Mouse (Mus musculus) MEL (cell line): ENCODE results near the gene Med12l. TPM values are rescaled to one million over a fixed set of nuclear protein-coding genes. Genes with fewer than 3 reads are reported as not detected.

Experiments
- DNase-seq: peaks from one replicate; pipeline ENCODE4 v3.0.0; 2011; ENCODE audit warnings: low read depth, low spot score
- H3K27ac ChIP-seq: 2 replicates; pipeline ENCODE4 v1.5.1; 2012; ENCODE audit warnings: low read depth, mild to moderate bottlenecking, control low read depth, low read length, moderate library complexity; ENCODE audit not compliant: control insufficient read depth
- H3K27me3 ChIP-seq, 2 experiments: fragments of 150-350 bp in 1 of 2; sonication (generic) in 1 of 2; 2 replicates each; pipeline ENCODE4 v1.6.1; 2012; ENCODE audit warnings: low read length in 2 of 2, mild to moderate bottlenecking in 2 of 2, improper control_type of control experiment in 1 of 2, moderate library complexity in 1 of 2; ENCODE audit not compliant: insufficient read depth in 2 of 2, control insufficient read depth in 1 of 2
- H3K36me3 ChIP-seq, 2 experiments: 2 replicates each; pipeline ENCODE4 v1.6.1; 2012 to 2014; ENCODE audit warnings: low read length in 2 of 2, improper control_type of control experiment in 1 of 2, inconsistent platforms in 1 of 2, mild to moderate bottlenecking in 1 of 2; ENCODE audit not compliant: insufficient read depth in 2 of 2, control insufficient read depth in 1 of 2
- H3K4me1 ChIP-seq, 2 experiments: fragments of 150-350 bp in 1 of 2; sonication (generic) in 1 of 2; 2 replicates each; pipeline ENCODE4 v1.6.1; 2012; ENCODE audit warnings: low read length in 2 of 2, improper control_type of control experiment in 1 of 2, mild to moderate bottlenecking in 1 of 2; ENCODE audit not compliant: insufficient read depth in 2 of 2, control insufficient read depth in 1 of 2
- H3K4me3 ChIP-seq, 2 experiments: fragments of 150-350 bp in 1 of 2; sonication (generic) in 1 of 2; 2 replicates each; pipeline ENCODE4 v1.5.1; 2012; ENCODE audit warnings: low read depth in 2 of 2, low read length in 2 of 2, mild to moderate bottlenecking in 2 of 2, moderate library complexity in 2 of 2, control low read depth in 1 of 2, improper control_type of control experiment in 1 of 2; ENCODE audit not compliant: control insufficient read depth in 1 of 2, insufficient read depth in 1 of 2
- H3K79me2 ChIP-seq: 2 replicates; pipeline ENCODE4 v1.6.1; 2012; ENCODE audit warnings: mild to moderate bottlenecking, low read length, moderate library complexity; ENCODE audit not compliant: control insufficient read depth, poor library complexity, insufficient read depth
- H3K9ac ChIP-seq: 2 replicates; pipeline ENCODE4 v1.6.1; 2012; ENCODE audit warnings: low read depth, mild to moderate bottlenecking, control low read depth, low read length, moderate library complexity; ENCODE audit not compliant: control insufficient read depth, poor library complexity, severe bottlenecking
- H3K9me3 ChIP-seq: fragments of 150-350 bp; sonication (generic); replicated peaks from 2 replicates; pipeline ENCODE4 v1.6.1; 2012; ENCODE audit warnings: mild to moderate bottlenecking, low read length, improper control_type of control experiment, moderate library complexity; ENCODE audit not compliant: insufficient read depth
- BHLHE40 ChIP-seq: IDR thresholded peaks from 2 replicates; pipeline ENCODE4 v1.6.1; 2012; ENCODE audit warnings: low read depth, mild to moderate bottlenecking, inconsistent platforms, low read length, improper control_type of control experiment, borderline replicate concordance
- CHD1 ChIP-seq: IDR thresholded peaks from 2 replicates; pipeline ENCODE4 v1.6.1; 2012; ENCODE audit warnings: low read depth, mild to moderate bottlenecking, inconsistent platforms, low read length, improper control_type of control experiment
- EP300 ChIP-seq, 2 experiments: IDR thresholded peaks; 2 replicates each; pipeline ENCODE4 v1.6.1; 2011; ENCODE audit warnings: improper control_type of control experiment in 2 of 2, low read length in 2 of 2, low read depth in 1 of 2, mild to moderate bottlenecking in 1 of 2
- ETS1 ChIP-seq: IDR thresholded peaks from 2 replicates; pipeline ENCODE4 v1.6.1; 2012; ENCODE audit warnings: low read depth, mild to moderate bottlenecking, inconsistent platforms, low read length, improper control_type of control experiment, moderate library complexity
- GABPA ChIP-seq: IDR thresholded peaks from 2 replicates; pipeline ENCODE4 v1.6.1; 2012; ENCODE audit warnings: low read depth, mild to moderate bottlenecking, inconsistent platforms, low read length, improper control_type of control experiment, moderate library complexity
- GATA1 ChIP-seq: IDR thresholded peaks from 2 replicates; pipeline ENCODE4 v1.6.1; 2011; ENCODE audit warnings: low read depth, low read length, improper control_type of control experiment
- KAT2A ChIP-seq: conservative IDR thresholded peaks from 2 replicates; pipeline ENCODE4 v1.6.1; 2012; ENCODE audit warnings: low read depth, low read length, improper control_type of control experiment, inconsistent platforms
- MYC ChIP-seq: IDR thresholded peaks from 2 replicates; pipeline ENCODE4 v1.6.1; 2011; ENCODE audit warnings: low read depth, mild to moderate bottlenecking, low read length, improper control_type of control experiment, moderate library complexity
- RCOR1 ChIP-seq: IDR thresholded peaks from 2 replicates; pipeline ENCODE4 v1.6.1; 2012; ENCODE audit warnings: low read depth, mild to moderate bottlenecking, inconsistent platforms, low read length, improper control_type of control experiment
- SMC3 ChIP-seq: IDR thresholded peaks from 2 replicates; pipeline ENCODE4 v1.6.1; 2011; ENCODE audit warnings: low read depth, low read length, improper control_type of control experiment
- TAL1 ChIP-seq: IDR thresholded peaks from 2 replicates; pipeline ENCODE4 v1.6.1; 2012; ENCODE audit warnings: mild to moderate bottlenecking, inconsistent platforms, low read length, moderate library complexity, mixed read lengths
- TCF12 ChIP-seq: IDR thresholded peaks from 2 replicates; pipeline ENCODE4 v1.6.1; 2014; ENCODE audit warnings: low read depth, mild to moderate bottlenecking, inconsistent platforms, low read length, improper control_type of control experiment, moderate library complexity
- ZNF384 ChIP-seq: IDR thresholded peaks from 2 replicates; pipeline ENCODE4 v1.6.1; 2012; ENCODE audit warnings: low read depth, mild to moderate bottlenecking, inconsistent platforms, low read length, improper control_type of control experiment
- polyA plus RNA-seq, 2 experiments: library from polyadenylated mRNA; stranded (reverse) in 1 of 2; unstranded in 1 of 2; fragments of >175 nt in 1 of 2; fragments of >200 nt in 1 of 2; gene quantifications; 2 replicates each; pipeline versions ENCODE4 v1.2.1 to v1.2.4; 2012; ENCODE audit warnings: low replicate concordance in 2 of 2, low read depth in 1 of 2; ENCODE audit not compliant: insufficient read length in 2 of 2, insufficient read depth in 1 of 2, missing spikeins in 1 of 2
- total RNA-seq: library from RNA; depleted of rRNA; stranded (reverse); fragments of 300-350 nt; gene quantifications from 2 replicates; pipeline ENCODE4 v1.2.3, GENCODE M21; 2012

Med12l gene
- total and polyA plus RNA-seq, 3 experiments = 0.03 TPM; not detected in 2

- Histone ChIP-seq H3K4me3 (no peak overlapping the region), H3K9ac (no peak overlapping the region), H3K27ac (no peak overlapping the region), H3K9me3 (no peaks in the 10 kb centered on the region), H3K36me3 (no peaks in the 10 kb centered on the region), H3K4me1 (no peaks in the 10 kb centered on the region), H3K79me2 (no peaks in the 10 kb centered on the region), H3K27me3 (peaks cover 0 to 1% of the 10 kb centered on the region in 2 experiments; a peak in 2 of 4 replicates)
- no peak for TF ChIP-seq KAT2A
- TF ChIP-seq ZNF384 = no peak
- no peak for TF ChIP-seq RCOR1
- no peak for TF ChIP-seq TCF12
- no peak for TF ChIP-seq SMC3
- no peak for TF ChIP-seq TAL1
- TF ChIP-seq GABPA = no peak
- TF ChIP-seq EP300 (IDR thresholded peaks at IDR 0.05; ENCODE audit: low read depth in 1 of 2, low read length in 2 of 2) = no peak
- no peak for TF ChIP-seq GATA1
- no peak for DNase-seq
These were observed 28.2 kb upstream of the Med12l start for GRCm38 (mm10) chr3:58977413-58977812.

DNA sequence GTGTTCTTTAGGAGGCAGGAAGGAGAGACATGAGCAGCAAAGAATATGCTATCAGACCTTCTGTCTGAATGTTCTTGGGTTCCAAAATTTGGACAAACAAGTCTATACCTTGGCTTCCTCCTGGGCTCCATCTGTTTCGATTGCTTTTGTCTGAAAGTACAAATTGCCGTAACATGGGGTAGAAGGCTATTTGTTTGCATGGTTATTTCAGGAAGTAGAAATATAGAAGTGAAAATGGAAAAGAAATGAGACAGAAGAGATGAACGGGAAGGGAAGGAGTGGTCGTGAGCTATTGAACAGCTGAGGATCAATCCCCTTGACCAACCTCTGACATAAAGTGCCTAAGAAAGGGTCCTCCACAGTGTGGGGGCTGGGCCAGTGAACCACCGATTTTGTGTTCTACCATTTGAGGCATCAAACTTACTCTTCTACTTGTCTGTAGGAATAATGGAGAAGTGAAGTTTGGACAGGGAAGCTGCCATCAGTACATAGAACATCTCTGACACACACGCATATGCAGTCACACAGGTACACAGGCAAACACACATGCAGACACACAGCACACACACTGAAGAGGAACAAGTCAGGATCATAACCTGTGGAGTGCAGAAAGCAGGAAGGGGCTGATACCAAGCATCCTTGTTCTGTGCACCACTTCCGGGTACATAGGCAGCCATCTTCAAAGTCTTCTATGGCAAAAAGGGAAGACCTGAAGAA lies 27.6 kb upstream of the Med12l start:
- Histone ChIP-seq H3K4me3 (no peak overlapping the region), H3K9me3 (no peaks in the 10 kb centered on the region), H3K27ac (no peak overlapping the region), H3K79me2 (no peaks in the 10 kb centered on the region), H3K27me3 (peaks cover 0 to 1% of the 10 kb centered on the region in 2 experiments; a peak in 2 of 4 replicates), H3K9ac (no peak overlapping the region), H3K4me1 (peaks cover 0 to 2% of the 10 kb centered on the region in 2 experiments; a peak in 1 of 4 replicates), H3K36me3 (no peaks in the 10 kb centered on the region)
- DNase-seq = no peak
- no peak for TF ChIP-seq EP300 (IDR thresholded peaks at IDR 0.05; ENCODE audit: low read depth in 1 of 2, low read length in 2 of 2)

DNA sequence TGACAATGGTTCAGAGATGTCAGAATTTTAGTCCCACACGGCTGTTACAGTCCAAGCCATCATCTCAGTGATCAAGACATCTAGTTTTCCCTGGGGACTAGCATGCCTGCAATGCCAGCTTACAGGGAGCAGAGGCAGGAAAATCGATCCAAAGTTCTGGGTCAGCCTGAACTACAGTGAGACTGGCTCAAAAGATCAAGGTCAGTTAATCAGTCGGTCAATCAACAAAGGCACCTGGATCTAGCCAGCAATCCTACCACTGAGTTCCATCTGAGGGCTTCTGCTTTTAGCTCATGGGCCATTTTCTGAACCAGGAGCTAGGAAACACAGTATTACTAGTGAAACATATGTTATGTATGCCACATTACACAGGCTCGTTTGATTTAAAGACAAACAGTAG lies 25.0 kb upstream of the Med12l start:
- DNase-seq = no peak
- Histone ChIP-seq H3K36me3 (no peaks in the 10 kb centered on the region), H3K9me3 (no peaks in the 10 kb centered on the region), H3K27me3 (peaks cover 0 to 1% of the 10 kb centered on the region in 2 experiments; a peak in 1 of 4 replicates), H3K79me2 (no peaks in the 10 kb centered on the region), H3K9ac (no peak overlapping the region), H3K4me3 (no peak overlapping the region), H3K4me1 (peaks cover 0 to 9% of the 10 kb centered on the region in 2 experiments; a peak in 2 of 4 replicates), H3K27ac (no peak overlapping the region)
- TF ChIP-seq TAL1 (no peak), ETS1 (no peak), BHLHE40 (no peak), MYC (no peak), CHD1 (no peak)
